Mouse (Mus musculus): ENCODE measurements around the gene Yars. TPM values are rescaled to one million over a fixed set of nuclear protein-coding genes. Genes with fewer than 3 reads are reported as not detected.

Gene Yars
- total RNA-seq, 2 experiments from 2014 or later: 87.4 to 93.1 TPM

DNA sequence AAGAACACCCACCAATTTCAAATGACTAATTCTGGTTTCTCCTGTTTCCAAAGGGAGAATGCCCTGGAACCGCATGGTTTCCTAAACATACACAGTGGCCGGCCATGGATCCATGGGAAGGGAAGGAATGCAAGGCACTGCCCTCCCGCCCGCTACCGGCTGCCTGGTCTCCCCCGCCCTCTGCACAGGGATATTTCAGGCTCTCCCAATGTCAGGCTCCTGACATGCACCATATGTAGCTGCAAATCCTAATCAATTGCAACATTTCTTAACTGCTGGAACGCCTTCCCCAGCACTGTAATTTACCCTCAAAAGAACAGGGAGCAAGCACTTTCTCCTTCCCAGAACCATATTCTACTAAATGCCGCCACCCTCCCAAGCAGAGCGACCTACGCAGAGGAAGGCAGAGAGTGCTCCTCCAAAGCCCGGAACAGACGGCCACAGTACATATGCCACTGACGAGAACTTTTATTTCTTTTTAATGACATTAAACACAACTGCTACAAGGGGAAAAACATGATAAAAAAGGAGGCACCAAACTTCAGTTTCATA is 41.9 kb upstream of the Yars start:
- Histone ChIP-seq H3K4me3 (no peak overlapping the region), H3K27ac (no peak overlapping the region; the same call in 1 of the 2 replicates)
- intact Hi-C loops (cut with DNase I): no loop called here
- DNase-seq (ENCODE audit: extremely low spot score in 1 of 2, low spot score in 2 of 2): peak; percentile 8 to 13
- no peak for TF ChIP-seq CTCF (IDR thresholded peaks at IDR 0.05)

DNA sequence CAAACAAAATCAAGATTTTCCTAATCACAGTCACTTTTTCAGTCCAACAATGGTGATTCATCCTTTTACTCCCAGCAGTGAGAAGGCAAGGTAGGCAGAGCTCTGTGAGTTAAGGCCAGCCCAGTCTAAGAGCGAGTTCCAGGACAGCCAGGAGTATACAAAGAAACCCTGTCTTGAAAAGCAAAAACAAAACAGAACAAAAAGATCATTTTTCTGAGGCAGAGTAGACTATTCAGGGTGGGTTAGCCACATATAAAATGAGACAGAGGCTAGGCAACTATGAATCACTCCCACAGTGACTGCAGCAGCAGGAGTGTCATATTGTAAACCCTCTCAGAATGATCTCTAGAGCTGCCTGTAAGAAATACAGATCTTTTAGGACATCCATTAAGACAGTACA is 40.2 kb upstream of the Yars start:
- TF ChIP-seq CTCF (IDR thresholded peaks at IDR 0.05): no peak
- intact Hi-C loops (cut with DNase I): no loop called here
- DNase-seq (ENCODE audit: extremely low spot score in 1 of 2, low spot score in 2 of 2): no peak
- Histone ChIP-seq H3K27ac (no peak overlapping the region), H3K4me3 (no peak overlapping the region)

DNA sequence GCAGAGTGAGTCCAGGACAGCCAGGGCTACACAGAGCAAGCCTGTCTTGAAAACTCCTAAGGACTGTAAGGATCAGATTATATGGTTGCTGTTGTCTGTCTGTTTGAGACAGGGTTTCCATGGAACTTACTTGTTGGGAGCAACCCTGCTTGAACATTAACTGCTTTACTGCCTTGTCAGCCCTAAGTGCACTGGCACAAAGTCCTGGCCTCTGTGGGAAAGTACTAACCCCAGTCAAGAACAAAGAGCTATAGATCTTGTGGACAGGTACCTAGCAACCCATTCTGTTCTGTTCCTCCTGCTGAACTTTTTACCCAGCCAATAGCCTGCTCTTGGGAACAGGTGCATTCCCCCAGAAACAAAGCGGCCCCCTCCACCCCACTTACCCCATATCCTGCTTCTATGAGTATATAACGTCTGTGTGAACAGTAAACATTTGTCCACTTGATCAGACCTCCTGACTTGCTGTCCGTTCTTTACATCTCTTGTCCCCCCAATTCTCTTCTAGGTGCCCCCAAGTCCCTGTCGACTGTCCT is 38.2 kb upstream of the Yars start:
- no peak for DNase-seq (ENCODE audit: extremely low spot score in 1 of 2, low spot score in 2 of 2)
- no peak for TF ChIP-seq CTCF (IDR thresholded peaks at IDR 0.05)
- Histone ChIP-seq H3K4me3 (no peak overlapping the region), H3K27ac (no peak overlapping the region)
- intact Hi-C loops (cut with DNase I): no loop called here

GRCm38 (mm10) chr4:129157541-129157940 is 32.0 kb upstream of the Yars start:
- intact Hi-C loops (cut with DNase I): no loop called here
- Histone ChIP-seq H3K4me3 (no peak overlapping the region), H3K27ac (no peak overlapping the region)
- TF ChIP-seq CTCF (IDR thresholded peaks at IDR 0.05): no peak
- no peak for DNase-seq (ENCODE audit: extremely low spot score in 1 of 2, low spot score in 2 of 2)

DNA sequence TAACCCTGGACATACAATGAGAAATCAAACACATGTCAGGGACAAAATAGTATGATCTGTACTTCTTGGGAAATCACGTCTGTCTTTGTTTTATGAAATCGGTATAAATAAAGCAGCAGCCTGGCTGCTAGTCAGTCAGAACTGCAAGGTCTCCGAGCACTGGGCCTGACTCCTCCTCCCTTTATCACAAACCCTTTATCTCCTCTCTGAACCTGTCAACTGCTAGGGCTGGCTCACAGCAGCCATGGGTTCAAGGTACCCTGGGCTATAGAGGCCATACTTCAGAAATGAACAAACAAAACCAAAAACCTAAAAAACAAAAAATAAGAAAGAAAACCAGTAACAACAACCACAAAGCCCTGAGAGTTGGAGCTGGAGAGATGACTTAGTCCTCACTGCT is 31.0 kb upstream of the Yars start:
- DNase-seq (ENCODE audit: extremely low spot score in 1 of 2, low spot score in 2 of 2): no peak
- no peak for TF ChIP-seq CTCF (IDR thresholded peaks at IDR 0.05)
- H3K4me3 ChIP-seq: no peak overlapping the region
- H3K27ac ChIP-seq: no peak overlapping the region
- intact Hi-C loops (cut with DNase I): no loop called here

DNA sequence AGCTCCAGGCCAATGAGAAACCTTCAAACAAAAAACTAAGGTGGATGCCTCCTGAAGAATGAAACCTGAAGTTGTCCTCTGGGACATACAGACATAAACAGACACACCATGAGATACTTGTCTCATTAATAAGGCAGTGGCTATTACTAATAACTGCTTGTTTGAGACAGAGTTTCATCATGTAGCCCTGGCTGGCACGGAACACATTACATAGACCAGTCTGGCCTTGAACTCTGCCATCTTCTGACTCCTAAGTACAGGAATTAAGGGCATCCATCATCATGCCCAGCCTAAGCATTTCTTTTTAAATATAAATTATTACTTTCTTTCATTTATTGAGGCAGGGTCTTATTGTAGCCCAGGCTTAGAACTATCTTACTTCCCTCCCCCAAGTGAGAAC is 28.5 kb upstream of the Yars start:
- Histone ChIP-seq H3K4me3 (no peak overlapping the region), H3K27ac (no peak overlapping the region)
- no peak for TF ChIP-seq CTCF (IDR thresholded peaks at IDR 0.05)
- DNase-seq (ENCODE audit: extremely low spot score in 1 of 2, low spot score in 2 of 2): no peak
- intact Hi-C loops (cut with DNase I): no loop called here

GRCm38 (mm10) chr4:129161581-129162255 is 27.8 kb upstream of the Yars start:
- TF ChIP-seq CTCF (IDR thresholded peaks at IDR 0.05): no peak
- Histone ChIP-seq H3K4me3 (no peak overlapping the region), H3K27ac (no peak overlapping the region)
- intact Hi-C loops (cut with DNase I): no loop called here
- no peak for DNase-seq (ENCODE audit: extremely low spot score in 1 of 2, low spot score in 2 of 2)

DNA sequence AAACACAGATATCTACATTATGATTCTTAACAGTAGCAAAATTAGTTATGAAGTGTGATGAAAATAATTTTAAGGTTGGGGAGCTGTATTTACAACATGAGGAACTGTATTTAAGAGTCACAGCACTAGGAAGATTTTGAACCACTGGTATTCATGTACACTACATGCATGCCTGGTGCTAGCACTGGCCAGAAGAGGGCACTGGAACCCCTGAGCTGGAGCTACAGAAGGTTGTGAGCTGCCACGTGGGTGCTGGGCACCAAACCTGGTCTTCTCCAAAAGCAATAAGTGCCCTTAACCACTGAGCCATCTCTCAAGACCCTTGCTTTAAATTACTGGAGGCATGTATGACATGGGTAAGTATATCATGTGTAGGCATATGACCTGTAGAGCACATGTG is 17.0 kb upstream of the Yars start:
- DNase-seq (ENCODE audit: extremely low spot score in 1 of 2, low spot score in 2 of 2): no peak
- no peak overlapping the region for H3K27ac ChIP-seq
- peak; percentile 14 for TF ChIP-seq CTCF (IDR thresholded peaks at IDR 0.05)
- intact Hi-C loops (cut with DNase I): no loop called here
- no peak overlapping the region for H3K4me3 ChIP-seq

DNA sequence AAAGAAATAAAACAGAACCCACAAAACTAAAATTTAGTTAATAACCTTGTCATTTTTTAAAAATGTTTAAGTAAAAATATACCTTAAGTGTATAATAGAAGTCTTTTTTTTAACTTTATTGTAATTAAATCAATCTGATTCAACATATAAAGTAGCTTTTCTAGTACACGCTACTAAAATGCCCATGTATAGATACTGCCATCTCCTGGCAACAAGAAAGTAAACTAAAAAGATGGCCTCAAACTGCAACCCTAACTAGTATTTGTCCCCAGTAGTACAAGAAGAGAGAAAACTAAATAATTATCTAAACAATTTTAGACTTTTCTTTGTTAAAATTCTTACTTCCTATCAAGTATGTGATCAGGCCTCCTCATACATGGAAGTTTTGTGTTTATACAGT is 10.0 kb upstream of the Yars start:
- DNase-seq (ENCODE audit: extremely low spot score in 1 of 2, low spot score in 2 of 2): no peak
- Histone ChIP-seq H3K4me3 (no peak overlapping the region), H3K27ac (no peak overlapping the region)
- TF ChIP-seq CTCF (IDR thresholded peaks at IDR 0.05): peak; percentile 51
- intact Hi-C loops (cut with DNase I): no loop called here

GRCm38 (mm10) chr4:129188041-129188659 is 1.4 kb upstream of the Yars start:
- no peak for TF ChIP-seq CTCF (IDR thresholded peaks at IDR 0.05)
- intact Hi-C loops (cut with DNase I): no loop called here
- Histone ChIP-seq H3K27ac (peak overlapping the region; percentile 97), H3K4me3 (peak overlapping the region; percentile 80)
- no peak for DNase-seq (ENCODE audit: extremely low spot score in 1 of 2, low spot score in 2 of 2)

GRCm38 (mm10) chr4:129188803-129189541 is 588 bp upstream of the Yars start:
- DNase-seq (ENCODE audit: extremely low spot score in 1 of 2, low spot score in 2 of 2): peak; percentile 63 to 64
- Histone ChIP-seq H3K4me3 (peak overlapping the region; percentile 80), H3K27ac (peak overlapping the region; percentile 97)
- no peak for TF ChIP-seq CTCF (IDR thresholded peaks at IDR 0.05)
- intact Hi-C loops (cut with DNase I): no loop called here

DNA sequence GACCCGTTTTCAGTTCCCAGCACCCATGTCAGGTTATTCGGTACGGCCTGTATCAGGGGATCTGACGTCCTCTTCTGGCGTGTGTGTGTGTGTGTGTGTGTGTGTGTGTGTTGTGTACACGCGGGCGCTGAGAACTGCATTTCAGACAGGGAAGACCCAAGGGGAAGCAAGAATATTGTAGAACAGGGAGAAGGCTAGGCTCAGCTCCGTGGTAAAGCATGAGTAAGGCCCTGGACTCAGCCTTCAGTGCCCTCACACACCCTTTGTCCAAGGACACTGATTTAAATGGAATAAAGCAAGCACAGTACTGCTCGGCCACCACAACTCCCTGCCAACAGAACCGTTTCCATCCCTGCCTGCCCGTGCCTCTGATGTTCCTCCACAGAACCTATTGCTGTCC is 978 bp downstream of the Yars start:
- no peak for TF ChIP-seq CTCF (IDR thresholded peaks at IDR 0.05)
- intact Hi-C loops (cut with DNase I): loop anchor here (5.0 kb wide), 1 partner anchor 272 kb away; the partner anchor contains the start of gene Bsdc1
- H3K27ac ChIP-seq: no peak overlapping the region
- H3K4me3 ChIP-seq: peak overlapping the region; percentile 80
- no peak for DNase-seq (ENCODE audit: extremely low spot score in 1 of 2, low spot score in 2 of 2)
